Mouse (Mus musculus) induced T-regulatory cell, adult 2 months (primary cell): ENCODE data around the gene Neu2.
A peak's percentile ranks its signal among the peaks of the same experiment; 100 is the strongest.

Experiments
- DNase-seq: peaks from one replicate; pipeline ENCODE4 v3.0.0-alpha.2; 2012; ENCODE audit warnings: low read depth

The Neu2 gene

GRCm38 (mm10) chr1:87614576-87615295 lies 105.0 kb downstream of the Neu2 start:
- no peak for DNase-seq

GRCm38 (mm10) chr1:87620211-87620668 lies 110.6 kb downstream of the Neu2 start, which contains the start of gene Inpp5d:
Gene Inpp5d, plus strand, starts transcription at chr1:87620312.
- peak; percentile 88 for DNase-seq

GRCm38 (mm10) chr1:87620693-87621092 lies 111.0 kb downstream of the Neu2 start:
- DNase-seq: no peak

GRCm38 (mm10) chr1:87621146-87621857 lies 111.6 kb downstream of the Neu2 start:
- DNase-seq: peak; percentile 86

GRCm38 (mm10) chr1:87621858-87622279 lies 112.2 kb downstream of the Neu2 start:
- DNase-seq: no peak

GRCm38 (mm10) chr1:87623977-87624666 lies 114.4 kb downstream of the Neu2 start:
- no peak for DNase-seq

- no peak for DNase-seq
These were observed 115.1 kb downstream of the Neu2 start for GRCm38 (mm10) chr1:87624826-87625225.

- DNase-seq: peak; percentile 56
These were observed 115.8 kb downstream of the Neu2 start for GRCm38 (mm10) chr1:87625254-87626025.

- DNase-seq: peak; percentile 95
These were observed 116.7 kb downstream of the Neu2 start for GRCm38 (mm10) chr1:87626344-87626743.

GRCm38 (mm10) chr1:87628085-87628484 lies 118.4 kb downstream of the Neu2 start:
- DNase-seq: peak; percentile 17

GRCm38 (mm10) chr1:87631584-87631983 lies 121.9 kb downstream of the Neu2 start:
- peak; percentile 5 for DNase-seq

- DNase-seq: no peak
These were observed 122.5 kb downstream of the Neu2 start for GRCm38 (mm10) chr1:87632163-87632562.

GRCm38 (mm10) chr1:87636716-87637117 lies 127.0 kb downstream of the Neu2 start:
- no peak for DNase-seq

GRCm38 (mm10) chr1:87637121-87637877 lies 127.6 kb downstream of the Neu2 start:
- DNase-seq: peak; percentile 87

- DNase-seq: no peak
These were observed 128.3 kb downstream of the Neu2 start for GRCm38 (mm10) chr1:87637878-87638600.

- DNase-seq: no peak
These were observed 130.0 kb downstream of the Neu2 start for GRCm38 (mm10) chr1:87639724-87640123.

- peak; percentile 59 for DNase-seq
These were observed 130.5 kb downstream of the Neu2 start for GRCm38 (mm10) chr1:87640165-87640661.

GRCm38 (mm10) chr1:87643016-87643415 lies 133.3 kb downstream of the Neu2 start:
- DNase-seq: no peak

GRCm38 (mm10) chr1:87645041-87645440 lies 135.4 kb downstream of the Neu2 start:
- DNase-seq: no peak

- no peak for DNase-seq
These were observed 136.1 kb downstream of the Neu2 start for GRCm38 (mm10) chr1:87645748-87646147.
